Mouse (Mus musculus) hindbrain, embryonic 15.5 days (tissue): Measurements from ENCODE around the gene Pla2g7. TPM values are rescaled to one million over a fixed set of nuclear protein-coding genes. Genes with fewer than 3 reads are reported as not detected.

Experiments
- polyA plus RNA-seq: library from polyadenylated mRNA; unstranded; fragments of >200 nt; fragmentation: Nextera tagmentation; extraction: Ambion mirVana; gene quantifications from 2 replicates; pipeline ENCODE4 v1.2.1, GENCODE M21; 2015

Pla2g7 gene
- polyA plus RNA-seq, 1 experiment from 2014 or later = 122 TPM

Other genes with a start within 250 kb of the Pla2g7 start
- gene Adgrf5, start 207.6 kb upstream of the Pla2g7 start, polyA plus RNA-seq = 7.6 and 9.0 TPM in 2 replicates
- 0.07 and 0.12 TPM in 2 replicates for gene Mep1a, start 65.3 kb upstream of the Pla2g7 start, polyA plus RNA-seq
- 0.76 and 1.1 TPM in 2 replicates for gene Ankrd66, start 24.5 kb upstream of the Pla2g7 start, polyA plus RNA-seq
- gene Tdrd6, start 62.2 kb downstream of the Pla2g7 start, polyA plus RNA-seq = 0.61 and 0.66 TPM in 2 replicates
- gene Slc25a27, start 99.1 kb downstream of the Pla2g7 start, polyA plus RNA-seq = 105 and 107 TPM in 2 replicates
- gene Cyp39a1, start 99.3 kb downstream of the Pla2g7 start, polyA plus RNA-seq = 14.5 and 14.7 TPM in 2 replicates
- 123 and 132 TPM in 2 replicates for gene Rcan2, start 233.3 kb downstream of the Pla2g7 start, polyA plus RNA-seq